Mouse (Mus musculus): ENCODE measurements at regions not wholly inside any gene's neighbourhood (a gene's known extent, or its start where the extent isn't known, plus 50 kb on each side); places are given as distances from the start of the nearest gene placed in this dataset.

- TF ChIP-seq MAFK (IDR thresholded peaks at IDR 0.05; ENCODE audit: insufficient read depth, low read depth, low read length) (no peak), CHD2 (IDR thresholded peaks at IDR 0.05; ENCODE audit: low read depth, low read length) (no peak), ZC3H11A (IDR thresholded peaks at IDR 0.05; ENCODE audit: borderline replicate concordance, low read depth, low read length) (no peak), ZNF384 (IDR thresholded peaks at IDR 0.05; ENCODE audit: low read depth, low read length) (no peak), HCFC1 (IDR thresholded peaks at IDR 0.05; ENCODE audit: borderline replicate concordance, insufficient read depth, low read length) (no peak)
- Histone ChIP-seq H3K27ac (ENCODE audit: insufficient read depth, low read depth, low read length, poor library complexity, severe bottlenecking) (no peak overlapping the region), H3K4me1 (ENCODE audit: control insufficient read depth in 2 of 2, insufficient read depth in 2 of 2, low read length in 2 of 2, poor library complexity in 1 of 2) (no peaks in the 10 kb centered on the region), H3K36me3 (ENCODE audit: control insufficient read depth, insufficient read depth, low read length, poor library complexity, severe bottlenecking) (no peaks in the 10 kb centered on the region), H3K9me3 (ENCODE audit: control insufficient read depth, insufficient read depth, low read depth, low read length) (no peaks in the 10 kb centered on the region), H3K4me3 (ENCODE audit: insufficient read depth in 1 of 2, low read depth in 1 of 2, low read length in 2 of 2, poor library complexity in 1 of 2, severe bottlenecking in 1 of 2) (no peak overlapping the region), H3K9ac (ENCODE audit: insufficient read depth, low read depth, low read length, poor library complexity, severe bottlenecking) (no peak overlapping the region)
- in situ Hi-C loops (cut with MboI; ENCODE audit: low sequenced_read_pairs in 2 of 2, unreplicated experiment in 2 of 2): no loop called here
- no peak for DNase-seq (ENCODE audit: low read depth, low spot score)
Measured at GRCm38 (mm10) chr3:110657495-110658105, 406.8 kb upstream of the Prmt6 start.

DNA sequence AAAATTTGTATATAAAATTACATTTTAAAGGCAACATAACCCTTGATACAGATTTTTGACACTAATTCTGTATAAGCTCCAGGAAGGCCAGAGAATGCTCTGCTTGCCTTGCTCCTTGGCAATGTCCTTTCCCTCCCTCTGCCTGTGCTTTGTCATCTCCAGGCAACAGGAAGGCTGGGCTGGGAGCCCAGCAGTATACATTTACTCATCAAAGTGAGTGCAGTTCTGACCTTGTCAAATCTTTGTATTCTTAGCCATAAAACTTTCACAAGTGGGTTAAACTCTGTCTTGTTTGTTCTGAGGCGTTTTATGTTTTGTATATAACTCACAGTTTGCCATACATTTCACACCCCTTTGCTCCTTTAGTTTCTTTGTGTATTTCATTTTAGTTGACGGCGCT, 375.5 kb upstream of the Prmt6 start:
- no peak overlapping the region for H3K4me3 ChIP-seq (ENCODE audit: insufficient read depth in 1 of 2, low read depth in 1 of 2, low read length in 2 of 2, poor library complexity in 1 of 2, severe bottlenecking in 1 of 2)
- no peak overlapping the region for H3K27ac ChIP-seq (ENCODE audit: insufficient read depth, low read depth, low read length, poor library complexity, severe bottlenecking)
- TF ChIP-seq CHD2 (IDR thresholded peaks at IDR 0.05; ENCODE audit: low read depth, low read length) (no peak), HCFC1 (IDR thresholded peaks at IDR 0.05; ENCODE audit: borderline replicate concordance, insufficient read depth, low read length) (no peak), ZC3H11A (IDR thresholded peaks at IDR 0.05; ENCODE audit: borderline replicate concordance, low read depth, low read length) (no peak), MAFK (IDR thresholded peaks at IDR 0.05; ENCODE audit: insufficient read depth, low read depth, low read length) (no peak)
- H3K9ac ChIP-seq (ENCODE audit: insufficient read depth, low read depth, low read length, poor library complexity, severe bottlenecking): no peak overlapping the region
- in situ Hi-C loops (cut with MboI; ENCODE audit: low sequenced_read_pairs in 2 of 2, unreplicated experiment in 2 of 2): no loop called here
- DNase-seq (ENCODE audit: low read depth, low spot score): no peak
- no peaks in the 10 kb centered on the region for H3K9me3 ChIP-seq (ENCODE audit: control insufficient read depth, insufficient read depth, low read depth, low read length)
- no peaks in the 10 kb centered on the region for H3K4me1 ChIP-seq (ENCODE audit: control insufficient read depth in 2 of 2, insufficient read depth in 2 of 2, low read length in 2 of 2, poor library complexity in 1 of 2)
- no peaks in the 10 kb centered on the region for H3K36me3 ChIP-seq (ENCODE audit: control insufficient read depth, insufficient read depth, low read length, poor library complexity, severe bottlenecking)

- DNase-seq (ENCODE audit: low read depth, low spot score): no peak
- H3K9me3 ChIP-seq (ENCODE audit: control insufficient read depth, insufficient read depth, low read depth, low read length): no peaks in the 10 kb centered on the region
- TF ChIP-seq CHD2 (IDR thresholded peaks at IDR 0.05; ENCODE audit: low read depth, low read length) (no peak), HCFC1 (IDR thresholded peaks at IDR 0.05; ENCODE audit: borderline replicate concordance, insufficient read depth, low read length) (no peak), ZC3H11A (IDR thresholded peaks at IDR 0.05; ENCODE audit: borderline replicate concordance, low read depth, low read length) (no peak), ZNF384 (IDR thresholded peaks at IDR 0.05; ENCODE audit: low read depth, low read length) (no peak), MAFK (IDR thresholded peaks at IDR 0.05; ENCODE audit: insufficient read depth, low read depth, low read length) (no peak)
Measured at GRCm38 (mm10) chr3:110599175-110599853, 348.5 kb upstream of the Prmt6 start.

GRCm38 (mm10) chr3:110582766-110583165, 332.0 kb upstream of the Prmt6 start:
- Histone ChIP-seq H3K27ac (ENCODE audit: insufficient read depth, low read depth, low read length, poor library complexity, severe bottlenecking) (no peak overlapping the region), H3K4me3 (ENCODE audit: insufficient read depth in 1 of 2, low read depth in 1 of 2, low read length in 2 of 2, poor library complexity in 1 of 2, severe bottlenecking in 1 of 2) (no peak overlapping the region), H3K9me3 (ENCODE audit: control insufficient read depth, insufficient read depth, low read depth, low read length) (no peaks in the 10 kb centered on the region), H3K36me3 (ENCODE audit: control insufficient read depth, insufficient read depth, low read length, poor library complexity, severe bottlenecking) (no peaks in the 10 kb centered on the region), H3K4me1 (ENCODE audit: control insufficient read depth in 2 of 2, insufficient read depth in 2 of 2, low read length in 2 of 2, poor library complexity in 1 of 2) (no peaks in the 10 kb centered on the region), H3K9ac (ENCODE audit: insufficient read depth, low read depth, low read length, poor library complexity, severe bottlenecking) (no peak overlapping the region)
- no peak for DNase-seq (ENCODE audit: low read depth, low spot score)
- TF ChIP-seq HCFC1 (IDR thresholded peaks at IDR 0.05; ENCODE audit: borderline replicate concordance, insufficient read depth, low read length) (no peak), CHD2 (IDR thresholded peaks at IDR 0.05; ENCODE audit: low read depth, low read length) (no peak), ZC3H11A (IDR thresholded peaks at IDR 0.05; ENCODE audit: borderline replicate concordance, low read depth, low read length) (no peak), ZNF384 (IDR thresholded peaks at IDR 0.05; ENCODE audit: low read depth, low read length) (no peak), MAFK (IDR thresholded peaks at IDR 0.05; ENCODE audit: insufficient read depth, low read depth, low read length) (no peak)
- in situ Hi-C loops (cut with MboI; ENCODE audit: low sequenced_read_pairs in 2 of 2, unreplicated experiment in 2 of 2): no loop called here

More at GRCm38 (mm10) chr3:110599175-110599853, 348.5 kb upstream of the Prmt6 start:
- Histone ChIP-seq H3K4me3 (ENCODE audit: insufficient read depth in 1 of 2, low read depth in 1 of 2, low read length in 2 of 2, poor library complexity in 1 of 2, severe bottlenecking in 1 of 2) (no peak overlapping the region), H3K9ac (ENCODE audit: insufficient read depth, low read depth, low read length, poor library complexity, severe bottlenecking) (no peak overlapping the region), H3K27ac (ENCODE audit: insufficient read depth, low read depth, low read length, poor library complexity, severe bottlenecking) (no peak overlapping the region), H3K4me1 (ENCODE audit: control insufficient read depth in 2 of 2, insufficient read depth in 2 of 2, low read length in 2 of 2, poor library complexity in 1 of 2) (no peaks in the 10 kb centered on the region), H3K36me3 (ENCODE audit: control insufficient read depth, insufficient read depth, low read length, poor library complexity, severe bottlenecking) (no peaks in the 10 kb centered on the region)
- in situ Hi-C loops (cut with MboI; ENCODE audit: low sequenced_read_pairs in 2 of 2, unreplicated experiment in 2 of 2): no loop called here

All from ES-E14 (cell line).